Mouse (Mus musculus) ES-E14 (cell line): ENCODE measurements around the gene Rara. TPM values are rescaled to one million over a fixed set of nuclear protein-coding genes. Genes with fewer than 3 reads are reported as not detected.

Experiments used
- DNase-seq: peaks from one replicate; pipeline ENCODE4 v3.0.0-alpha.2; 2013; ENCODE audit warnings: low read depth, low spot score
- H3K27ac ChIP-seq: 2 replicates; pipeline ENCODE4 v1.5.1; 2012; ENCODE audit warnings: low read depth, mild to moderate bottlenecking, low read length, moderate library complexity, mixed read lengths; ENCODE audit not compliant: poor library complexity, insufficient read depth, severe bottlenecking
- H3K36me3 ChIP-seq: 2 replicates; pipeline ENCODE4 v1.6.1; 2012; ENCODE audit warnings: mild to moderate bottlenecking, low read length, moderate library complexity, mixed read lengths; ENCODE audit not compliant: control insufficient read depth, poor library complexity, insufficient read depth, severe bottlenecking
- H3K4me1 ChIP-seq, 2 experiments: fragments of 150-350 bp in 1 of 2; sonication (generic) in 1 of 2; 2 replicates each; pipeline ENCODE4 v1.6.1; 2012; ENCODE audit warnings: low read length in 2 of 2, mild to moderate bottlenecking in 1 of 2, mixed read lengths in 1 of 2; ENCODE audit not compliant: control insufficient read depth in 2 of 2, insufficient read depth in 2 of 2, poor library complexity in 1 of 2
- H3K4me3 ChIP-seq, 2 experiments: fragments of 150-350 bp in 1 of 2; sonication (generic) in 1 of 2; 2 replicates each; pipeline ENCODE4 v1.5.1; 2012; ENCODE audit warnings: low read length in 2 of 2, low read depth in 1 of 2, mild to moderate bottlenecking in 1 of 2, mixed read lengths in 1 of 2; ENCODE audit not compliant: insufficient read depth in 1 of 2, poor library complexity in 1 of 2, severe bottlenecking in 1 of 2
- H3K9ac ChIP-seq: 2 replicates; pipeline ENCODE4 v1.6.1; 2012; ENCODE audit warnings: low read depth, mild to moderate bottlenecking, low read length, mixed read lengths; ENCODE audit not compliant: poor library complexity, insufficient read depth, severe bottlenecking
- H3K9me3 ChIP-seq: fragments of 150-350 bp; sonication (generic); 2 replicates; pipeline ENCODE4 v1.6.1; 2012; ENCODE audit warnings: low read depth, mild to moderate bottlenecking, low read length; ENCODE audit not compliant: control insufficient read depth, insufficient read depth
- CHD2 ChIP-seq: IDR thresholded peaks from 2 replicates; pipeline ENCODE4 v1.6.1; 2014; ENCODE audit warnings: mild to moderate bottlenecking, low read depth, low read length, inconsistent platforms
- HCFC1 ChIP-seq: IDR thresholded peaks from 2 replicates; pipeline ENCODE4 v1.6.1; 2012; ENCODE audit warnings: low read length, inconsistent platforms, borderline replicate concordance; ENCODE audit not compliant: insufficient read depth
- MAFK ChIP-seq: IDR thresholded peaks from 2 replicates; pipeline ENCODE4 v1.6.1; 2014; ENCODE audit warnings: mild to moderate bottlenecking, low read depth, low read length, inconsistent platforms; ENCODE audit not compliant: insufficient read depth
- ZC3H11A ChIP-seq: IDR thresholded peaks from 2 replicates; pipeline ENCODE4 v1.6.1; 2012; ENCODE audit warnings: low read depth, mild to moderate bottlenecking, inconsistent platforms, low read length, borderline replicate concordance
- ZNF384 ChIP-seq: IDR thresholded peaks from 2 replicates; pipeline ENCODE4 v1.6.1; 2012; ENCODE audit warnings: low read depth, low read length, inconsistent platforms
- in situ Hi-C, 2 experiments: fragments of 600-800 bp; cut with MboI; formaldehyde crosslinking; loops; one replicate each; pipeline ENCODE4 v1.15.1; 2025; ENCODE audit warnings: low sequenced_read_pairs in 2 of 2, inconsistent platforms in 1 of 2; ENCODE audit not compliant: unreplicated experiment in 2 of 2
- total RNA-seq: library from RNA; depleted of rRNA; stranded (reverse); fragments of 300-350 nt; gene quantifications from 2 replicates; pipeline ENCODE4 v1.2.3, GENCODE M21; 2012

Gene Rara
- total RNA-seq, 1 experiment = 25.8 TPM

DNA sequence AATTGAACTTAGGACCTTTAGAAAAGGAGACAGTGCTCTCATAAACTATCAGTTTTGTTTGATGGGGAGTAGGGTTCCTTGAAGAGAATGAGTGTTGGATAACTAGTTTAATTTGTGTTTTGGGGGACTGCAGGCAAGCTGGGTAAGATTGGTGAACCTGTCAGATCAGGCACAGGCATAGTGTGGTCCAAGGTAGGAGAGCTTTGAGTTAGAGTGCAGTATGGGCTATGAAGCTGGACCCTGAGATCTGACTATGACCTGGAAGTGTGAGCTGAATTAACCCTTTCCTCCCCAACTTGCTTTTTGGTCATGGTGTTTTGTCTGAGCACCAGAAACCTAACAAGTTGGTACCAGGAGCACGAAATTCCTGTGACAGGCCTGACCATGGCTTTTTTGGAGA is 86.2 kb downstream of the Rara start:
- H3K36me3 ChIP-seq = peaks cover 67% of the 10 kb centered on the region
- H3K4me1 ChIP-seq = no peaks in the 10 kb centered on the region
- no peak overlapping the region for H3K27ac ChIP-seq
- H3K9me3 ChIP-seq = no peaks in the 10 kb centered on the region
- in situ Hi-C loops = loop anchor here (5.0 to 25.0 kb wide), 3 partner anchors 777 to 1852 kb away; partner anchors contain the start of gene Tbkbp1 (in 1 of the 2)
- H3K4me3 ChIP-seq = no peak overlapping the region
- DNase-seq = no peak
- TF ChIP-seq ZNF384 = no peak
- no peak for TF ChIP-seq ZC3H11A
- no peak for TF ChIP-seq HCFC1
- TF ChIP-seq CHD2 = no peak
- TF ChIP-seq MAFK = no peak
- H3K9ac ChIP-seq = no peak overlapping the region

DNA sequence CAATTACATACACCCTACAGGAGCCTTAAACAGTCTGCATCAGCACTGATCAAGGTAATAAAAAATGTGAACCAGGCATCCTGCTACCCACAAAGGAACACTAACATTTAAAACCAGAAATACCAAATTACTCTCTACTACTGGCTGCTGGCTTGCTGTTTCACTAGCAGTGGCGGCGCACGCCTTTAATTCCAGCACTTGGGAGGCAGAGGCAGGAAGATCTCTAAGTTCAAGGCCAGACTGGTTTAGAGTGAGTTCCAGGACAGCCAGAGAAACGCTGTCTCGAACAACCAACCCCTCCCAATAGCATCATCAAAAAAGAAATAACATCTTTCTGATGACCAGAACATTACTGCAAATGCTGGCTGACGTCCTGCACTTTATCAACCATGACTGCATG is 92.2 kb downstream of the Rara start:
- H3K9ac ChIP-seq = no peak overlapping the region
- H3K4me3 ChIP-seq = no peak overlapping the region
- in situ Hi-C loops = loop anchor here in 1 of 2 experiments (25.0 kb wide), 2 partner anchors 783 to 1858 kb away; partner anchors contain the start of gene Tbkbp1
- H3K4me1 ChIP-seq = peaks cover 0 to 3% of the 10 kb centered on the region in 2 experiments; a peak in 1 of 4 replicates
- DNase-seq = no peak
- H3K27ac ChIP-seq = no peak overlapping the region
- H3K36me3 ChIP-seq = peaks cover 47% of the 10 kb centered on the region
- no peak for TF ChIP-seq HCFC1
- H3K9me3 ChIP-seq = no peaks in the 10 kb centered on the region

DNA sequence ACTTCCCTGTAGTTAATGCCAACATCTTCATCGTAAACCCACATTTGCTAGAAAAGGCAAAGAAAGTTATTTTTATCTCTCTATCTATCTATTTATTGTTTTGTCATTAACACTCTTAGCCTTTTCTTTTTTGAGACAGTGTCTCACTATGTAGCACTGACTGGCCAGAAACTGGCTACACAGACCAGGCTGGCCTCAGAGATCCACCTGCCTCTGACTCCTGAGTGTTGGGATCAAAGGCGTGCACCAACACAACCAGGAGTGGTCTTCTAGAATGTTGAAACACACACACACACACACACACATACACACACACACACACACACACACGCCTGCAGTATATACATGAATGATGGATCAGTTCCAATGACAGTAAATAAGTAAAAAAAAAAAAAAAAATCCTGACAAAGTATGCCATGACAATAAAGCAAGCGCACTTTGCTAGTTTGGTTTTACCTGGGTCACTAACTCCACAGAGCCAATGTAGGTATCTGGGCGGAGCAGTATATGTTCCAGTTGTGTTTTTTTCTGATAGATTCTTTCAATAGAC is 94.8 kb downstream of the Rara start:
- peak overlapping the region; percentile 57; the same call in 1 of the 2 replicates for H3K9ac ChIP-seq
- peaks cover 2 to 5% of the 10 kb centered on the region in 2 experiments; a peak in 1 of 4 replicates for H3K4me1 ChIP-seq
- no peak overlapping the region for H3K27ac ChIP-seq
- in situ Hi-C loops = loop anchor here in 1 of 2 experiments (25.0 kb wide), 2 partner anchors 785 to 1860 kb away; partner anchors contain the start of gene Tbkbp1
- H3K36me3 ChIP-seq = peaks cover 33% of the 10 kb centered on the region
- TF ChIP-seq ZNF384 (no peak), ZC3H11A (no peak), CHD2 (no peak), HCFC1 (no peak), MAFK (no peak)
- peak overlapping the region; percentile 54 to 98 for H3K4me3 ChIP-seq
- no peaks in the 10 kb centered on the region for H3K9me3 ChIP-seq
- DNase-seq = no peak

DNA sequence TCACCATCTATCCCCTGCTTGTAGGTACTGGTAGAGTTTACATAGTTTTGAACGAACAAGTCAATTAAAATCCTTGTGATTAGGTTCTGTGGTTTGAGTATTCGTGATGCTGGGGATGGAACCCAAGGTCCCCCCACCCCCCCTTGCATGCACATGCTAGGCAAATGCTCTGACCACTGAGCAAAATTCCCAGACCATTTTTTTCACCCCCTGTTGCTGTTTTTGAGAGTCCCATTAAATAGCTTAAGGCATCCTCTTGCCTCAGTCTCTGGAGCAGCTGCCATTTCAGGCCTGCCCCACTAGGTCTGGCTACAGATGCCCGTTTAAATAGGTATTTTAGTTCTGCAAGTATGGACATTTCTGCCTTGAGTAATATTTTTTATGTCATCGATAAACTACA is 95.5 kb downstream of the Rara start:
- no peaks in the 10 kb centered on the region for H3K9me3 ChIP-seq
- in situ Hi-C loops = loop anchor here in 1 of 2 experiments (25.0 kb wide), 2 partner anchors 786 to 1861 kb away; partner anchors contain the start of gene Tbkbp1
- peak overlapping the region; percentile 88 to 98 for H3K4me3 ChIP-seq
- H3K36me3 ChIP-seq = peaks cover 27% of the 10 kb centered on the region
- H3K9ac ChIP-seq = peak overlapping the region; percentile 95
- no peak overlapping the region for H3K27ac ChIP-seq
- no peak for TF ChIP-seq ZNF384
- no peak for TF ChIP-seq HCFC1
- TF ChIP-seq ZC3H11A = no peak
- no peak for TF ChIP-seq MAFK
- no peak for TF ChIP-seq CHD2
- no peak for DNase-seq
- H3K4me1 ChIP-seq = peaks cover 2 to 5% of the 10 kb centered on the region in 2 experiments; a peak in 1 of 4 replicates
